Mouse (Mus musculus): ENCODE measurements around the gene 1700006A11Rik.
"Not testable (repeated sequence)": the region's sequence is repeated elsewhere in the genome, so short reads cannot be mapped to it uniquely, and the experiment has no call there.

1700006A11Rik gene

DNA sequence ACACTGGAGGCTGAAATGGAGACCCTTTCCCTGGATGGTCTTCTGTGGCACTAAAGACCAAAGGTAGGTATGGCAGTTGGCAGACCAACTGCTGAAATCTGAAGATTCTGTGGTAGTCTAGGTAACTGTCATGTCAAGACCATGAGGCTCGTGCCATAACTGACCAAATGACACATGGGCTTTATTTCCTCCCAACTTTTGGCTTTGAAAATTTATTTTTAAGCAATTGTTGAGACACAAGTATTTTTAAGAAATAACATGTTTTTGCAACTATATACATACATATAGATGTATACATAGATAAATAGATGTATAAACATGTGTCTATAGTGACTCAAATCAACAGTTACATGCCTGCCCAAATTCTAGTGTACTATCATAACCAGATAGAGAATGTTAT, at the start of gene 1700006A11Rik:
Gene 1700006A11Rik, minus strand, starts transcription at position 101 of the 400 bp plus-strand sequence.
- no peak for DNase-seq

DNA sequence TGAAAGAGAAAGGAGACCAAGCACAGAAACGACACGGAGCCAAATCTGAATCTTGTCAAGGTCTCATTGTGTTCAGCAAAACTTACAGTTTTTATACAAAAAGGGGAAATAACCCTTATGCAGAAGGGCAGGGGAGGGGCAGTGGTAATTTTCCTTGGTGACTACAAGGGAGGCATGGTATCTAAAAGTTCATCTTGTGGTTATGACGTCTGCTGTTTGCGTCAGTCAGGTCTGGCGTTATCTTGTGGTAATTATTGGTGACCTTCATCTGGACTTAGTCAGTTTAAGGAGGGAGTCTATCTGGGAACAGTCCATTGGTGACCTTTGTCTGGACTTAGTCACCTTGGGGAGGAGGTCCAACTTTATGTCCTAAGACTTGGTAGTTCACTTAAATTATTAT, 48.5 kb upstream of the 1700006A11Rik start:
- not testable (repeated sequence) for DNase-seq

- DNase-seq: no peak
These were observed 40.4 kb upstream of the 1700006A11Rik start for GRCm38 (mm10) chr3:124466102-124466730.

GRCm38 (mm10) chr3:124392201-124392600, 33.6 kb downstream of the 1700006A11Rik start:
- no peak for DNase-seq

- DNase-seq: no peak
These were observed 35.7 kb downstream of the 1700006A11Rik start for GRCm38 (mm10) chr3:124390101-124390500.

DNA sequence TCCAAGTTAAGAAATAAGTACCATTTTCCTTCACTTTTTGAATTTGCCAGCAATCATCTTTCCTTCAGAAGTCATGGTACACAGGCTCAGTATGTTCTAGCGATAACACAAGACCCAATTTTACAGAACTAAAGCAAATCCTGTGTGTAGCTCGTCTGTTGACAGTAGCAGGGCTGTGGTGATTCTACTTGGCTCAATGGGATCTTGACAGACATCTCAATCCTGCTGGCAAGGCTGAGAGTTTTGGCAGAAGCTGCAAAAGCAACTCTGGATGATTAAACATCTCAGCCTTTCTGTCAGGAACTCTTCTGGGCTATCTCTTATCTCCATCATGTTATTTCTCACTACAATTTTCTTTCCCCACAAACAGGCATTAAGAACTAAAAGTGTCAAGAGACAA, 36.2 kb downstream of the 1700006A11Rik start:
- no peak for DNase-seq

DNA sequence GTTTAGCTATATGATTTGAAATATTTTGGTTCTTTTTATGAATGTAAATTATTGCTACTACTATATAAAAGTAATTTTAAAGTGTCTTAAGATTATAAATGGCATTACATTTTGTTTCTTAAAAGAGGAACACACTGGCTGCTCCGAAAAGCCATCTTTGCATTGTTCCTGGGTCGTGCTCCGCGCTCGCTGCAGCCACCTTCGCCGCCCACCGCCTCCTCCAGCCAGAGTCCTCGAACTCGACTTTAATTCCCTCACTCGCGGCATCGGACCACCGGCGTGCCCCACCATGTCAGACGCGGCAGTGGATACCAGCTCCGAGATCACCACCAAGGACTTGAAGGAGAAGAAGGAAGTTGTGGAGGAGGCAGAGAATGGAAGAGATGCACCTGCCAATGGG, 40.5 kb downstream of the 1700006A11Rik start:
- not testable (repeated sequence) for DNase-seq

DNA sequence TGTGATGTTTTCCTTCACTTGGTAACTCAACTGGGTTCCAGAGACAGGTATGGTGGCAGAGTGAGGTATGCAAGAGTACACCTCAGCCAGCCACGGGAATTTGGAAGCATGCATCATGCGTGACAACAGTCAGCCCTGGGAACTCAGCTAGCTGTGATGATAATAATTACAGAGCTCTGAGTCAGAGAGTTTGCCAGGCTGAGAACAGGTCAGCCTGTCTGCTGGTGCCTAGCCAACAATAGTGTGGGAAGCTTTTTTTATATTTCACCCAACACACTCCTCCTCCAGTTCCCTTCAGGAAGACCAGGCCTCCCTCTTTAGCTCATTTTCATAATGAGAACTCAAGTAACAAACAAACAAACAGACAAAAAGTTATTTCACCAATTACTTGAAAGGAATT, 53.8 kb downstream of the 1700006A11Rik start:
- DNase-seq: no peak

GRCm38 (mm10) chr3:124357533-124357932, 68.3 kb downstream of the 1700006A11Rik start:
- no peak for DNase-seq

Measured in thymus, adult 18-20 months (tissue).